19 mouse cellular contexts compared by ENCODE assay signal in genomic region chr12:71752741-71753260, GRCm38 (mm10).
A peak's percentile ranks its signal among the peaks of the same experiment; 100 is the strongest.
DNase-seq lines count a peak whose midpoint lies in the region; ATAC-seq lines count a peak whose summit lies in the region.
"Had no signal": no experiment of that assay in that cellular context is flagged by ENCODE, and none has a peak within 500 bp of the region (broad histone marks: within the 10 kb centered on the region; RNA-seq: fewer than 3 reads in every experiment).

No protein-coding gene starts in this region.

- no peaks in the 10 kb centered on the region for H3K27me3 ChIP-seq in embryonic facial prominence, embryonic 14.5 days (replicated peaks; ENCODE audit: control insufficient read depth, insufficient read depth, low read length)
- H3K27me3 ChIP-seq in embryonic facial prominence, embryonic 10.5 days (replicated peaks; ENCODE audit: low read depth, poor library complexity, severe bottlenecking) = no peaks in the 10 kb centered on the region
- no peaks in the 10 kb centered on the region for H3K27me3 ChIP-seq in limb, embryonic 13.5 days
- H3K27me3 ChIP-seq in limb, embryonic 10.5 days (ENCODE audit: low read depth, poor library complexity, severe bottlenecking) = no peaks in the 10 kb centered on the region
- H3K27me3 ChIP-seq: embryonic facial prominence, embryonic 12.5 days; liver, embryonic 12.5 days had no signal

- 35% methylated on average over 7 of the region's 7 CpGs for WGBS in embryonic facial prominence, embryonic 14.5 days
- 69% methylated on average over 7 of the region's 7 CpGs for WGBS in embryonic facial prominence, embryonic 10.5 days
- 55% methylated on average over 7 of the region's 7 CpGs for WGBS in limb, embryonic 13.5 days
- 82% methylated on average over 7 of the region's 7 CpGs for WGBS in limb, embryonic 10.5 days

- peak; percentile 74 for DNase-seq in embryonic facial prominence, embryonic 14.5 days (ENCODE audit: low spot score)
- no peak for DNase-seq in embryonic facial prominence, embryonic 10.5 days (ENCODE audit: low spot score)
- DNase-seq in limb, embryonic 10.5 days (ENCODE audit: low spot score) = no peak
- DNase-seq in cerebellum, adult 18-20 months = peak; percentile 42 to 44
- peak; percentile 45 to 49 for DNase-seq in cerebellum, postnatal 25 days
- no peak for DNase-seq in ovary, adult 18-20 months (ENCODE audit: low spot score)
- no peak for DNase-seq in layer of hippocampus, adult 9-11 months
- DNase-seq: gastrocnemius, postnatal 14 days; kidney, adult 11 months; lung, embryonic 14.5 days; lung, postnatal 36 days; retina, postnatal 1 day; thymus, postnatal 14 days had no signal

- peaks cover 25% of the 10 kb centered on the region for H3K4me1 ChIP-seq in embryonic facial prominence, embryonic 14.5 days (ENCODE audit: control insufficient read depth, insufficient read depth, low read length)
- H3K4me1 ChIP-seq in embryonic facial prominence, embryonic 10.5 days = peaks cover 11% of the 10 kb centered on the region; the same call in 1 of the 2 replicates
- peaks cover 24% of the 10 kb centered on the region for H3K4me1 ChIP-seq in limb, embryonic 13.5 days
- no peaks in the 10 kb centered on the region for H3K4me1 ChIP-seq in limb, embryonic 10.5 days
- H3K4me1 ChIP-seq: liver, embryonic 12.5 days had no signal

- no peaks in the 10 kb centered on the region for H3K9me3 ChIP-seq in embryonic facial prominence, embryonic 14.5 days (ENCODE audit: control insufficient read depth, low read length)
- H3K9me3 ChIP-seq in embryonic facial prominence, embryonic 10.5 days = no peaks in the 10 kb centered on the region
- H3K9me3 ChIP-seq in limb, embryonic 13.5 days = no peaks in the 10 kb centered on the region
- H3K9me3 ChIP-seq in limb, embryonic 10.5 days (replicated peaks) = no peaks in the 10 kb centered on the region
- H3K9me3 ChIP-seq: embryonic facial prominence, embryonic 12.5 days; G1E; liver, embryonic 12.5 days had no signal

- H3K36me3 ChIP-seq in embryonic facial prominence, embryonic 14.5 days (ENCODE audit: control insufficient read depth, insufficient read depth, low read length) = no peaks in the 10 kb centered on the region
- no peaks in the 10 kb centered on the region for H3K36me3 ChIP-seq in embryonic facial prominence, embryonic 10.5 days (replicated peaks)
- H3K36me3 ChIP-seq in limb, embryonic 13.5 days = no peaks in the 10 kb centered on the region
- H3K36me3 ChIP-seq in limb, embryonic 10.5 days = no peaks in the 10 kb centered on the region
- H3K36me3 ChIP-seq: embryonic facial prominence, embryonic 12.5 days; G1E; liver, embryonic 12.5 days had no signal

- 0 out of 2 replicates have a peak, but pooled peaks have one; percentile 12 for ATAC-seq in embryonic facial prominence, embryonic 14.5 days (ENCODE audit: low read depth)
- peak; percentile 41; the same call in 1 of the 2 replicates for ATAC-seq in limb, embryonic 13.5 days (ENCODE audit: low FRiP score, low read depth)
- ATAC-seq: activated CD4-positive, CD25-positive, alpha-beta regulatory T cell, adult 4 months; liver, embryonic 12.5 days had no signal

- H3K4me3 ChIP-seq in embryonic facial prominence, embryonic 14.5 days (ENCODE audit: low read depth, low read length) = no peak overlapping the region
- no peak overlapping the region for H3K4me3 ChIP-seq in embryonic facial prominence, embryonic 10.5 days
- H3K4me3 ChIP-seq in limb, embryonic 13.5 days = no peak overlapping the region
- H3K4me3 ChIP-seq in limb, embryonic 10.5 days = no peak overlapping the region
- H3K4me3 ChIP-seq: embryonic facial prominence, embryonic 12.5 days; liver, embryonic 12.5 days had no signal

- H3K4me2 ChIP-seq in embryonic facial prominence, embryonic 14.5 days (ENCODE audit: low read depth, low read length) = no peak overlapping the region; the same call in 1 of the 2 replicates
- H3K4me2 ChIP-seq in limb, embryonic 13.5 days (replicated peaks) = no peak overlapping the region
- H3K4me2 ChIP-seq: embryonic facial prominence, embryonic 12.5 days; liver, embryonic 12.5 days; lung, embryonic 14.5 days had no signal

- no peak overlapping the region for H3K9ac ChIP-seq in embryonic facial prominence, embryonic 14.5 days (ENCODE audit: low read depth, low read length)
- H3K9ac ChIP-seq in limb, embryonic 13.5 days = no peak overlapping the region
- H3K9ac ChIP-seq: embryonic facial prominence, embryonic 12.5 days; liver, embryonic 12.5 days; lung, embryonic 14.5 days had no signal

- peak overlapping the region; percentile 30 for H3K27ac ChIP-seq in embryonic facial prominence, embryonic 14.5 days (replicated peaks; ENCODE audit: low read depth, low read length)
- H3K27ac ChIP-seq in embryonic facial prominence, embryonic 10.5 days (replicated peaks) = no peak overlapping the region
- H3K27ac ChIP-seq in limb, embryonic 13.5 days = no peak overlapping the region
- no peak overlapping the region for H3K27ac ChIP-seq in limb, embryonic 10.5 days
- H3K27ac ChIP-seq: embryonic facial prominence, embryonic 12.5 days; kidney, postnatal 0 days; liver, embryonic 12.5 days had no signal

Comparison
In these comparisons a context has a peak if more than half of its experiments do, and no peak if none do; other contexts are left out.
1. DNase-seq: peak in embryonic facial prominence, embryonic 14.5 days (single experiment), cerebellum, adult 18-20 months (2 of 2) and cerebellum, postnatal 25 days (2 of 2); none in embryonic facial prominence, embryonic 10.5 days (single experiment), limb, embryonic 10.5 days (single experiment), ovary, adult 18-20 months (single experiment) and layer of hippocampus, adult 9-11 months (single experiment).